Mouse (Mus musculus) CD4-positive naive resting alpha-beta T cell, adult 76 days (primary cell): ENCODE measurements around the gene Krt6b. TPM values are rescaled to one million over a fixed set of nuclear protein-coding genes. Genes with fewer than 3 reads are reported as not detected.

ENCODE experiments used
- total RNA-seq: library from RNA; stranded (reverse); gene quantifications from one replicate; pipeline ENCODE4 v1.2.4, GENCODE M21; 2023

Gene Krt6b
- total RNA-seq: not detected

GRCm38 (mm10) chr15:101680187-101680586 is at the start of gene Krt6b:
Gene Krt6b (minus strand): TSS chr15:101680287.

GRCm38 (mm10) chr15:101712720-101713119 is 32.6 kb upstream of the Krt6b start, which contains the start of gene Krt5:
Gene Krt5 (minus strand): TSS chr15:101712898.

GRCm38 (mm10) chr15:101694207-101694606 is 14.1 kb upstream of the Krt6b start, which contains the start of gene Krt6a:
Gene Krt6a (minus strand): TSS chr15:101694307.

GRCm38 (mm10) chr15:101647280-101647679 is 32.8 kb downstream of the Krt6b start, which contains the start of gene Gm5478:
Gene Gm5478 (minus strand): TSS chr15:101647380.

GRCm38 (mm10) chr15:101627884-101628283 is 52.2 kb downstream of the Krt6b start, which contains the start of gene Gm5414:
Gene Gm5414 (minus strand): TSS chr15:101628188.

Other genes starting within 250 kb of the Krt6b start
- not detected for gene Krt87, start 241.5 kb downstream of the Krt6b start, total RNA-seq
- gene Krt88, start 232.5 kb downstream of the Krt6b start, total RNA-seq: not detected
- gene Krt81, start 216.5 kb downstream of the Krt6b start, total RNA-seq: not detected
- not detected for gene Krt86, start 206.8 kb downstream of the Krt6b start, total RNA-seq
- gene Krt83, start 188.8 kb downstream of the Krt6b start, total RNA-seq: not detected
- gene Gm49425, start 163.0 kb downstream of the Krt6b start, total RNA-seq: not detected
- not detected for gene Krt84, start 147.5 kb downstream of the Krt6b start, total RNA-seq
- not detected for gene Krt82, start 129.6 kb downstream of the Krt6b start, total RNA-seq
- gene Krt90, start 117.3 kb downstream of the Krt6b start, total RNA-seq: not detected
- gene Krt75, start 106.4 kb downstream of the Krt6b start, total RNA-seq: not detected
- gene Gm5414, start 52.1 kb downstream of the Krt6b start, total RNA-seq: not detected
- not detected for gene Gm5478, start 32.9 kb downstream of the Krt6b start, total RNA-seq
- gene Krt6a, start 14.0 kb upstream of the Krt6b start, total RNA-seq: not detected
- gene Krt5, start 32.6 kb upstream of the Krt6b start, total RNA-seq: not detected
- not detected for gene Krt71, start 62.8 kb upstream of the Krt6b start, total RNA-seq
- gene Krt72, start 106.2 kb upstream of the Krt6b start, total RNA-seq: not detected
- not detected for gene Krt73, start 122.1 kb upstream of the Krt6b start, total RNA-seq
- gene Krt2, start 137.9 kb upstream of the Krt6b start, total RNA-seq: not detected
- not detected for gene Krt1, start 170.5 kb upstream of the Krt6b start, total RNA-seq
- not detected for gene Krt77, start 189.4 kb upstream of the Krt6b start, total RNA-seq
- not detected for gene Krt76, start 212.6 kb upstream of the Krt6b start, total RNA-seq
- 0.26 TPM for gene Krt4, start 244.4 kb upstream of the Krt6b start, total RNA-seq